Mouse (Mus musculus) lung, embryonic 15.5 days (tissue): ENCODE results near the gene Tns1. TPM values are rescaled to one million over a fixed set of nuclear protein-coding genes. Genes with fewer than 3 reads are reported as not detected.
A peak's percentile ranks its signal among the peaks of the same experiment; 100 is the strongest.

ENCODE experiments used
- ATAC-seq: fragments of 200-750 bp; cut with Nextera tagmentation; 2 replicates; pipeline ENCODE4 v1.8.0; 2017; ENCODE audit warnings: moderate number of reproducible peaks, borderline replicate concordance; ENCODE audit not compliant: low FRiP score, low TSS enrichment; ENCODE audit errors: extremely low read depth
- H3K27ac ChIP-seq: fragments of 300-500 bp; sonication (generic); 2 replicates; pipeline ENCODE4 v1.5.1; 2015; ENCODE audit warnings: moderate library complexity, mild to moderate bottlenecking, inconsistent platforms
- H3K27me3 ChIP-seq: fragments of 300-500 bp; sonication (generic); 2 replicates; pipeline ENCODE4 v1.6.1; 2015; ENCODE audit warnings: inconsistent platforms
- H3K36me3 ChIP-seq: fragments of 300-500 bp; sonication (generic); 2 replicates; pipeline ENCODE4 v1.6.1; 2015; ENCODE audit warnings: inconsistent platforms
- H3K4me1 ChIP-seq: fragments of 300-500 bp; sonication (generic); 2 replicates; pipeline ENCODE4 v1.6.1; 2015; ENCODE audit warnings: inconsistent platforms
- H3K4me2 ChIP-seq: fragments of 300-500 bp; sonication (generic); 2 replicates; pipeline ENCODE4 v1.6.1; 2015; ENCODE audit warnings: inconsistent platforms, mild to moderate bottlenecking, moderate library complexity
- H3K4me3 ChIP-seq: fragments of 300-500 bp; sonication (generic); 2 replicates; pipeline ENCODE4 v1.5.1; 2015; ENCODE audit warnings: mild to moderate bottlenecking, inconsistent platforms
- H3K9ac ChIP-seq: fragments of 300-500 bp; sonication (generic); 2 replicates; pipeline ENCODE4 v1.6.1; 2015; ENCODE audit warnings: inconsistent platforms
- H3K9me3 ChIP-seq: fragments of 300-500 bp; sonication (generic); 2 replicates; pipeline ENCODE4 v1.6.1; 2016; ENCODE audit warnings: inconsistent platforms
- WGBS: fragments of 180-500 bp; shearing (Covaris S2); methylation state at CpG from one replicate; pipeline ENCODE4 v1.1.7; 2015; 5-methylcytosine and 5-hydroxymethylcytosine counted together
- polyA plus RNA-seq: library from polyadenylated mRNA; unstranded; fragments of >200 nt; fragmentation: Nextera tagmentation; extraction: Ambion mirVana; gene quantifications from 2 replicates; pipeline ENCODE4 v1.2.1, GENCODE M21; 2015

Tns1 gene
- polyA plus RNA-seq, 1 experiment from 2014 or later, result 130 TPM

GRCm38 (mm10) chr1:74036560-74037390 is 87.5 kb downstream of the Tns1 start:
- Histone ChIP-seq H3K4me3 (peak overlapping the region; percentile 62), H3K27ac (peak overlapping the region; percentile 78), H3K36me3 (no peaks in the 10 kb centered on the region), H3K4me1 (peaks cover 79% of the 10 kb centered on the region), H3K27me3 (no peaks in the 10 kb centered on the region), H3K9ac (peak overlapping the region; percentile 52), H3K9me3 (no peaks in the 10 kb centered on the region), H3K4me2 (peak overlapping the region; percentile 78)
- ATAC-seq, result peak; percentile 72
- 3% methylated on average over 39 of the region's 40 CpGs for WGBS

- ATAC-seq, result no peak
- H3K4me2 ChIP-seq, result peak overlapping the region; percentile 78
- H3K27ac ChIP-seq, result peak overlapping the region; percentile 78
- H3K36me3 ChIP-seq, result no peaks in the 10 kb centered on the region
- H3K4me3 ChIP-seq, result peak overlapping the region; percentile 62
- H3K4me1 ChIP-seq, result peaks cover 79% of the 10 kb centered on the region
- no peaks in the 10 kb centered on the region for H3K9me3 ChIP-seq
- peak overlapping the region; percentile 52 for H3K9ac ChIP-seq
- WGBS, result 38% methylated on average over 3 of the region's 3 CpGs
- H3K27me3 ChIP-seq, result no peaks in the 10 kb centered on the region
Measured at GRCm38 (mm10) chr1:74035912-74036489, 88.2 kb downstream of the Tns1 start.

- Histone ChIP-seq H3K4me1 (peaks cover 79% of the 10 kb centered on the region), H3K9me3 (no peaks in the 10 kb centered on the region), H3K4me3 (peak overlapping the region; percentile 62), H3K36me3 (no peaks in the 10 kb centered on the region), H3K27ac (peak overlapping the region; percentile 78), H3K9ac (peak overlapping the region; percentile 52; the same call in 1 of the 2 replicates), H3K27me3 (no peaks in the 10 kb centered on the region), H3K4me2 (peak overlapping the region; percentile 78)
- ATAC-seq, result no peak
- WGBS, result 50% methylated on average over 4 of the region's 4 CpGs
Measured at GRCm38 (mm10) chr1:74035487-74035886, 88.8 kb downstream of the Tns1 start.

- Histone ChIP-seq H3K27me3 (no peaks in the 10 kb centered on the region), H3K4me1 (peaks cover 84% of the 10 kb centered on the region), H3K4me2 (peak overlapping the region; percentile 78), H3K27ac (0 out of 2 replicates have a peak overlapping the region, but pooled peaks have one; percentile 78), H3K9me3 (no peaks in the 10 kb centered on the region), H3K4me3 (peak overlapping the region; percentile 62), H3K9ac (peak overlapping the region; percentile 52; the same call in 1 of the 2 replicates), H3K36me3 (no peaks in the 10 kb centered on the region)
- WGBS, result 68% methylated on average over 2 of the region's 2 CpGs
- no peak for ATAC-seq
Measured at GRCm38 (mm10) chr1:74034736-74035135, 89.5 kb downstream of the Tns1 start.

- Histone ChIP-seq H3K27me3 (no peaks in the 10 kb centered on the region), H3K4me3 (no peak overlapping the region), H3K4me2 (peak overlapping the region; percentile 78), H3K27ac (0 out of 2 replicates have a peak overlapping the region, but pooled peaks have one; percentile 25), H3K4me1 (peaks cover 89% of the 10 kb centered on the region), H3K9me3 (no peaks in the 10 kb centered on the region), H3K36me3 (no peaks in the 10 kb centered on the region), H3K9ac (no peak overlapping the region)
- ATAC-seq, result no peak
Measured at GRCm38 (mm10) chr1:74034211-74034610, 90.0 kb downstream of the Tns1 start.

- Histone ChIP-seq H3K9ac (no peak overlapping the region), H3K36me3 (no peaks in the 10 kb centered on the region), H3K27ac (peak overlapping the region; percentile 95; the same call in 1 of the 2 replicates), H3K4me2 (no peak overlapping the region), H3K4me1 (peaks cover 95% of the 10 kb centered on the region), H3K9me3 (no peaks in the 10 kb centered on the region), H3K4me3 (no peak overlapping the region), H3K27me3 (no peaks in the 10 kb centered on the region)
- no peak for ATAC-seq
- 82% methylated on average over 4 of the region's 4 CpGs for WGBS
Measured at GRCm38 (mm10) chr1:74033407-74033806, 90.8 kb downstream of the Tns1 start.

GRCm38 (mm10) chr1:74032966-74033365 is 91.3 kb downstream of the Tns1 start:
- no peak for ATAC-seq
- H3K27ac ChIP-seq, result peak overlapping the region; percentile 95; the same call in 1 of the 2 replicates
- no peak overlapping the region for H3K4me3 ChIP-seq
- H3K4me1 ChIP-seq, result peaks cover 95% of the 10 kb centered on the region
- no peaks in the 10 kb centered on the region for H3K9me3 ChIP-seq
- 79% methylated on average over 5 of the region's 5 CpGs for WGBS
- H3K4me2 ChIP-seq, result no peak overlapping the region
- H3K9ac ChIP-seq, result no peak overlapping the region
- no peaks in the 10 kb centered on the region for H3K36me3 ChIP-seq
- H3K27me3 ChIP-seq, result no peaks in the 10 kb centered on the region

- ATAC-seq, result no peak
- Histone ChIP-seq H3K27me3 (no peaks in the 10 kb centered on the region), H3K27ac (peak overlapping the region; percentile 95), H3K9ac (peak overlapping the region; percentile 22; the same call in 1 of the 2 replicates), H3K9me3 (no peaks in the 10 kb centered on the region), H3K4me2 (peak overlapping the region; percentile 35), H3K4me1 (peaks cover 97% of the 10 kb centered on the region), H3K36me3 (no peaks in the 10 kb centered on the region), H3K4me3 (no peak overlapping the region)
- 47% methylated on average over 9 of the region's 9 CpGs for WGBS
Measured at GRCm38 (mm10) chr1:74031771-74032609, 92.3 kb downstream of the Tns1 start.

- Histone ChIP-seq H3K27ac (peak overlapping the region; percentile 95), H3K9me3 (no peaks in the 10 kb centered on the region), H3K4me3 (no peak overlapping the region), H3K27me3 (no peaks in the 10 kb centered on the region), H3K36me3 (no peaks in the 10 kb centered on the region), H3K4me1 (peaks cover 100% of the 10 kb centered on the region), H3K4me2 (peak overlapping the region; percentile 35), H3K9ac (0 out of 2 replicates have a peak overlapping the region, but pooled peaks have one; percentile 22)
- ATAC-seq, result peak; percentile 37
- 10% methylated on average over 3 of the region's 3 CpGs for WGBS
Measured at GRCm38 (mm10) chr1:74030901-74031360, 93.3 kb downstream of the Tns1 start.

GRCm38 (mm10) chr1:74030285-74030684 is 94.0 kb downstream of the Tns1 start:
- H3K4me1 ChIP-seq, result peaks cover 100% of the 10 kb centered on the region
- peak overlapping the region; percentile 95 for H3K27ac ChIP-seq
- no peaks in the 10 kb centered on the region for H3K27me3 ChIP-seq
- no peak overlapping the region for H3K9ac ChIP-seq
- H3K36me3 ChIP-seq, result no peaks in the 10 kb centered on the region
- H3K4me3 ChIP-seq, result no peak overlapping the region
- no peaks in the 10 kb centered on the region for H3K9me3 ChIP-seq
- ATAC-seq, result no peak
- H3K4me2 ChIP-seq, result 0 out of 2 replicates have a peak overlapping the region, but pooled peaks have one; percentile 35
- WGBS, result 66% methylated on average over 1 of the region's 1 CpGs

- H3K4me2 ChIP-seq, result no peak overlapping the region
- H3K36me3 ChIP-seq, result no peaks in the 10 kb centered on the region
Measured at GRCm38 (mm10) chr1:74029669-74030068, 94.6 kb downstream of the Tns1 start.

More at GRCm38 (mm10) chr1:74029669-74030068, 94.6 kb downstream of the Tns1 start:
- H3K27ac ChIP-seq, result peak overlapping the region; percentile 95
- peaks cover 100% of the 10 kb centered on the region for H3K4me1 ChIP-seq
- H3K4me3 ChIP-seq, result no peak overlapping the region
- H3K9ac ChIP-seq, result no peak overlapping the region
- no peaks in the 10 kb centered on the region for H3K27me3 ChIP-seq
- WGBS, result 62% methylated on average over 3 of the region's 3 CpGs
- no peak for ATAC-seq
- no peaks in the 10 kb centered on the region for H3K9me3 ChIP-seq
